Mouse (Mus musculus): ENCODE measurements at regions not wholly inside any gene's neighbourhood (a gene's known extent, or its start where the extent isn't known, plus 50 kb on each side); places are given as distances from the start of the nearest gene placed in this dataset.

GRCm38 (mm10) chr2:79547284-79547683, 87.9 kb upstream of the Itprid2 start:
- DNase-seq (ENCODE audit: extremely low spot score, low spot score): no peak

- no peak for DNase-seq (ENCODE audit: extremely low spot score, low spot score)
These were observed 87.0 kb upstream of the Itprid2 start for GRCm38 (mm10) chr2:79548039-79548600.

GRCm38 (mm10) chr2:79549781-79550180, 85.4 kb upstream of the Itprid2 start:
- no peak for DNase-seq (ENCODE audit: extremely low spot score, low spot score)

GRCm38 (mm10) chr2:79550432-79550831, 84.7 kb upstream of the Itprid2 start:
- DNase-seq (ENCODE audit: extremely low spot score, low spot score): no peak

GRCm38 (mm10) chr2:79552481-79552880, 82.7 kb upstream of the Itprid2 start:
- DNase-seq (ENCODE audit: extremely low spot score, low spot score): no peak

GRCm38 (mm10) chr2:79555395-79555794, 79.8 kb upstream of the Itprid2 start:
- no peak for DNase-seq (ENCODE audit: extremely low spot score, low spot score)

- no peak for DNase-seq (ENCODE audit: extremely low spot score, low spot score)
These were observed 77.8 kb upstream of the Itprid2 start for GRCm38 (mm10) chr2:79557361-79557760.

GRCm38 (mm10) chr2:79566280-79566933, 68.7 kb upstream of the Itprid2 start:
- DNase-seq (ENCODE audit: extremely low spot score, low spot score): no peak

GRCm38 (mm10) chr2:79567413-79567934, 67.7 kb upstream of the Itprid2 start:
- no peak for DNase-seq (ENCODE audit: extremely low spot score, low spot score)

GRCm38 (mm10) chr2:79569663-79570062, 65.5 kb upstream of the Itprid2 start:
- DNase-seq (ENCODE audit: extremely low spot score, low spot score): no peak

GRCm38 (mm10) chr2:79571910-79572309, 63.2 kb upstream of the Itprid2 start:
- DNase-seq (ENCODE audit: extremely low spot score, low spot score): no peak

- DNase-seq (ENCODE audit: extremely low spot score, low spot score): no peak
These were observed 60.1 kb upstream of the Itprid2 start for GRCm38 (mm10) chr2:79575074-79575473.

GRCm38 (mm10) chr2:79585022-79585774, 50.0 kb upstream of the Itprid2 start:
- no peak for DNase-seq (ENCODE audit: extremely low spot score, low spot score)

Measured in neural tube, embryonic 10.5 days (tissue).